Mouse (Mus musculus): ENCODE results near the gene Amigo1. TPM values are rescaled to one million over a fixed set of nuclear protein-coding genes. Genes with fewer than 3 reads are reported as not detected.

The Amigo1 gene
- polyA plus RNA-seq, 1 experiment from 2014 or later = 21.9 TPM

- Histone ChIP-seq H3K4me3 (peak overlapping the region; percentile 80), H3K4me1 (replicated peaks) (peaks cover 66% of the 10 kb centered on the region), H3K36me3 (peaks cover 18% of the 10 kb centered on the region), H3K9ac (peak overlapping the region; percentile 91), H3K27ac (replicated peaks) (peak overlapping the region; percentile 81), H3K27me3 (peaks cover 6% of the 10 kb centered on the region; the same call in 1 of the 2 replicates), H3K4me2 (peak overlapping the region; percentile 90), H3K9me3 (no peaks in the 10 kb centered on the region)
- peak; percentile 21 for ATAC-seq (ENCODE audit: low read depth)
- WGBS = 59% methylated on average over 20 of the region's 20 CpGs
Observed at GRCm38 (mm10) chr3:108187111-108187795, 1.1 kb downstream of the Amigo1 start.

GRCm38 (mm10) chr3:108188716-108189490 is 2.8 kb downstream of the Amigo1 start:
- H3K9ac ChIP-seq = peak overlapping the region; percentile 60
- peak overlapping the region; percentile 90 for H3K4me2 ChIP-seq
- 64% methylated on average over 9 of the region's 9 CpGs for WGBS
- H3K9me3 ChIP-seq = no peaks in the 10 kb centered on the region
- H3K27me3 ChIP-seq = peaks cover 6% of the 10 kb centered on the region; the same call in 1 of the 2 replicates
- no peak for ATAC-seq (ENCODE audit: low read depth)
- peaks cover 76% of the 10 kb centered on the region for H3K4me1 ChIP-seq (replicated peaks)
- H3K4me3 ChIP-seq = peak overlapping the region; percentile 13
- peaks cover 21% of the 10 kb centered on the region for H3K36me3 ChIP-seq
- no peak overlapping the region for H3K27ac ChIP-seq (replicated peaks)

GRCm38 (mm10) chr3:108189897-108190296 is 3.8 kb downstream of the Amigo1 start:
- H3K9ac ChIP-seq = peak overlapping the region; percentile 60

GRCm38 (mm10) chr3:108193686-108194085 is 7.6 kb downstream of the Amigo1 start:
- Histone ChIP-seq H3K27ac (replicated peaks) (no peak overlapping the region; the same call in 1 of the 2 replicates), H3K9ac (no peak overlapping the region), H3K36me3 (peaks cover 18% of the 10 kb centered on the region), H3K4me2 (no peak overlapping the region), H3K4me3 (no peak overlapping the region), H3K4me1 (replicated peaks) (peaks cover 81% of the 10 kb centered on the region), H3K9me3 (no peaks in the 10 kb centered on the region), H3K27me3 (no peaks in the 10 kb centered on the region)
- no peak for ATAC-seq (ENCODE audit: low read depth)
- 76% methylated on average over 4 of the region's 4 CpGs for WGBS

More at GRCm38 (mm10) chr3:108189897-108190296, 3.8 kb downstream of the Amigo1 start:
- Histone ChIP-seq H3K4me3 (no peak overlapping the region; the same call in 1 of the 2 replicates), H3K4me2 (peak overlapping the region; percentile 90), H3K4me1 (replicated peaks) (peaks cover 80% of the 10 kb centered on the region), H3K9me3 (no peaks in the 10 kb centered on the region), H3K27ac (replicated peaks) (no peak overlapping the region; the same call in 1 of the 2 replicates), H3K36me3 (peaks cover 22% of the 10 kb centered on the region), H3K27me3 (peaks cover 1% of the 10 kb centered on the region; the same call in 1 of the 2 replicates)
- ATAC-seq (ENCODE audit: low read depth) = no peak
- WGBS = 80% methylated on average over 5 of the region's 5 CpGs

GRCm38 (mm10) chr3:108195287-108195686 is 9.2 kb downstream of the Amigo1 start:
- Histone ChIP-seq H3K27ac (replicated peaks) (peak overlapping the region; percentile 88), H3K9me3 (no peaks in the 10 kb centered on the region), H3K9ac (peak overlapping the region; percentile 23; the same call in 1 of the 2 replicates), H3K4me1 (replicated peaks) (peaks cover 74% of the 10 kb centered on the region), H3K27me3 (no peaks in the 10 kb centered on the region), H3K4me3 (no peak overlapping the region), H3K4me2 (no peak overlapping the region), H3K36me3 (peaks cover 26% of the 10 kb centered on the region)
- ATAC-seq (ENCODE audit: low read depth) = no peak
- WGBS = 78% methylated on average over 4 of the region's 4 CpGs

GRCm38 (mm10) chr3:108195941-108196590 is 9.9 kb downstream of the Amigo1 start:
- H3K4me1 ChIP-seq (replicated peaks) = peaks cover 74% of the 10 kb centered on the region
- peak overlapping the region; percentile 23 for H3K9ac ChIP-seq

GRCm38 (mm10) chr3:108197066-108197497 is 10.9 kb downstream of the Amigo1 start:
- Histone ChIP-seq H3K27me3 (no peaks in the 10 kb centered on the region), H3K9me3 (no peaks in the 10 kb centered on the region), H3K9ac (peak overlapping the region; percentile 52), H3K4me2 (peak overlapping the region; percentile 35), H3K36me3 (peaks cover 27% of the 10 kb centered on the region), H3K4me1 (replicated peaks) (peaks cover 74% of the 10 kb centered on the region), H3K27ac (replicated peaks) (peak overlapping the region; percentile 88), H3K4me3 (no peak overlapping the region)
- ATAC-seq (ENCODE audit: low read depth) = peak; percentile 34
- WGBS = 12% methylated on average over 14 of the region's 14 CpGs

More at GRCm38 (mm10) chr3:108195941-108196590, 9.9 kb downstream of the Amigo1 start:
- Histone ChIP-seq H3K36me3 (peaks cover 22% of the 10 kb centered on the region), H3K27me3 (no peaks in the 10 kb centered on the region), H3K4me3 (no peak overlapping the region), H3K4me2 (no peak overlapping the region), H3K27ac (replicated peaks) (peak overlapping the region; percentile 88), H3K9me3 (no peaks in the 10 kb centered on the region)
- no peak; the same call in 1 of the 2 replicates for ATAC-seq (ENCODE audit: low read depth)
- WGBS = 64% methylated on average over 7 of the region's 7 CpGs

- Histone ChIP-seq H3K4me1 (replicated peaks) (peaks cover 83% of the 10 kb centered on the region), H3K36me3 (peaks cover 44% of the 10 kb centered on the region), H3K9me3 (no peaks in the 10 kb centered on the region), H3K27me3 (no peaks in the 10 kb centered on the region), H3K4me2 (no peak overlapping the region), H3K4me3 (no peak overlapping the region), H3K27ac (replicated peaks) (no peak overlapping the region; the same call in 1 of the 2 replicates), H3K9ac (no peak overlapping the region)
- ATAC-seq (ENCODE audit: low read depth) = no peak
- WGBS = 92% methylated on average over 6 of the region's 6 CpGs
Observed at GRCm38 (mm10) chr3:108199231-108199630, 13.1 kb downstream of the Amigo1 start.

GRCm38 (mm10) chr3:108200329-108201323 is 14.5 kb downstream of the Amigo1 start, which contains the start of gene Cyb561d1:
Gene Cyb561d1, minus strand, starts transcription at chr3:108201212.
- H3K4me3 ChIP-seq = peak within 1 kb of the TSS; percentile 47
- H3K4me1 ChIP-seq (replicated peaks) = peaks cover 79% of the 10 kb centered on the region
- H3K9ac ChIP-seq = peak within 1 kb of the TSS; percentile 73
- peaks cover 58% of the 10 kb centered on the region for H3K36me3 ChIP-seq
- H3K4me2 ChIP-seq = peak within 1 kb of the TSS; percentile 58
- 3% methylated on average over 44 of the region's 44 CpGs for WGBS
- H3K9me3 ChIP-seq = no peaks in the 10 kb centered on the region
- H3K27ac ChIP-seq (replicated peaks) = peak within 1 kb of the TSS; percentile 80
- H3K27me3 ChIP-seq = no peaks in the 10 kb centered on the region
- ATAC-seq (ENCODE audit: low read depth) = peak; percentile 72

- Histone ChIP-seq H3K36me3 (peaks cover 77% of the 10 kb centered on the region), H3K27me3 (no peaks in the 10 kb centered on the region), H3K4me2 (no peak overlapping the region), H3K9me3 (no peaks in the 10 kb centered on the region), H3K9ac (no peak overlapping the region), H3K4me1 (replicated peaks) (peaks cover 69% of the 10 kb centered on the region), H3K27ac (replicated peaks) (no peak overlapping the region), H3K4me3 (no peak overlapping the region)
- no peak for ATAC-seq (ENCODE audit: low read depth)
Observed at GRCm38 (mm10) chr3:108202506-108202905, 16.4 kb downstream of the Amigo1 start.

- H3K27me3 ChIP-seq = no peaks in the 10 kb centered on the region
- H3K27ac ChIP-seq (replicated peaks) = no peak overlapping the region
- 0 out of 2 replicates have a peak overlapping the region, but pooled peaks have one; percentile 41 for H3K9ac ChIP-seq
- WGBS = 96% methylated on average over 13 of the region's 13 CpGs
- no peak for ATAC-seq (ENCODE audit: low read depth)
- H3K4me1 ChIP-seq (replicated peaks) = peaks cover 65% of the 10 kb centered on the region
- H3K4me3 ChIP-seq = no peak overlapping the region
- no peak overlapping the region for H3K4me2 ChIP-seq
- peaks cover 79% of the 10 kb centered on the region for H3K36me3 ChIP-seq
- no peaks in the 10 kb centered on the region for H3K9me3 ChIP-seq
Observed at GRCm38 (mm10) chr3:108203212-108203611, 17.1 kb downstream of the Amigo1 start.
